Mouse (Mus musculus): ENCODE measurements at regions not wholly inside any gene's neighbourhood (a gene's known extent, or its start where the extent isn't known, plus 50 kb on each side); places are given as distances from the start of the nearest gene placed in this dataset.

GRCm38 (mm10) chr4:95184180-95184579 is 132.2 kb upstream of the Jun start:
- DNase-seq (ENCODE audit: extremely low spot score, low spot score) = no peak

GRCm38 (mm10) chr4:95185113-95185915 is 133.3 kb upstream of the Jun start:
- no peak for DNase-seq (ENCODE audit: extremely low spot score, low spot score)

GRCm38 (mm10) chr4:95185916-95186200 is 133.8 kb upstream of the Jun start:
- DNase-seq (ENCODE audit: extremely low spot score, low spot score) = no peak

- DNase-seq (ENCODE audit: extremely low spot score, low spot score) = no peak
These were observed 136.1 kb upstream of the Jun start for GRCm38 (mm10) chr4:95188107-95188506.

- no peak for DNase-seq (ENCODE audit: extremely low spot score, low spot score)
These were observed 139.8 kb upstream of the Jun start for GRCm38 (mm10) chr4:95191654-95192406.

- no peak for DNase-seq (ENCODE audit: extremely low spot score, low spot score)
These were observed 140.5 kb upstream of the Jun start for GRCm38 (mm10) chr4:95192562-95192961.

- no peak for DNase-seq (ENCODE audit: extremely low spot score, low spot score)
These were observed 141.0 kb upstream of the Jun start for GRCm38 (mm10) chr4:95193028-95193427.

- DNase-seq (ENCODE audit: extremely low spot score, low spot score) = no peak
These were observed 141.5 kb upstream of the Jun start for GRCm38 (mm10) chr4:95193473-95193872.

GRCm38 (mm10) chr4:95194621-95195455 is 142.8 kb upstream of the Jun start:
- DNase-seq (ENCODE audit: extremely low spot score, low spot score) = no peak

- no peak for DNase-seq (ENCODE audit: extremely low spot score, low spot score)
These were observed 144.1 kb upstream of the Jun start for GRCm38 (mm10) chr4:95196106-95196505.

GRCm38 (mm10) chr4:95197077-95197711 is 145.2 kb upstream of the Jun start:
- DNase-seq (ENCODE audit: extremely low spot score, low spot score) = no peak

GRCm38 (mm10) chr4:95199394-95199793 is 147.4 kb upstream of the Jun start:
- DNase-seq (ENCODE audit: extremely low spot score, low spot score) = no peak

- no peak for DNase-seq (ENCODE audit: extremely low spot score, low spot score)
These were observed 148.1 kb upstream of the Jun start for GRCm38 (mm10) chr4:95200130-95200529.

GRCm38 (mm10) chr4:95202478-95202877 is 150.5 kb upstream of the Jun start:
- no peak for DNase-seq (ENCODE audit: extremely low spot score, low spot score)

- DNase-seq (ENCODE audit: extremely low spot score, low spot score) = no peak
These were observed 151.6 kb upstream of the Jun start for GRCm38 (mm10) chr4:95203577-95203976.

GRCm38 (mm10) chr4:95205372-95205771 is 153.3 kb upstream of the Jun start:
- no peak for DNase-seq (ENCODE audit: extremely low spot score, low spot score)

GRCm38 (mm10) chr4:95207783-95208182 is 155.8 kb upstream of the Jun start:
- no peak for DNase-seq (ENCODE audit: extremely low spot score, low spot score)

- no peak for DNase-seq (ENCODE audit: extremely low spot score, low spot score)
These were observed 156.8 kb upstream of the Jun start for GRCm38 (mm10) chr4:95208827-95209226.

- DNase-seq (ENCODE audit: extremely low spot score, low spot score) = no peak
These were observed 157.5 kb upstream of the Jun start for GRCm38 (mm10) chr4:95209322-95210119.

- DNase-seq (ENCODE audit: extremely low spot score, low spot score) = no peak
These were observed 160.5 kb upstream of the Jun start for GRCm38 (mm10) chr4:95212561-95212960.

- no peak for DNase-seq (ENCODE audit: extremely low spot score, low spot score)
These were observed 161.0 kb upstream of the Jun start for GRCm38 (mm10) chr4:95213026-95213425.

All from neural tube, embryonic 10.5 days (tissue).